Mouse (Mus musculus): ENCODE measurements around the gene Atp5s. TPM values are rescaled to one million over a fixed set of nuclear protein-coding genes. Genes with fewer than 3 reads are reported as not detected.

Gene Atp5s
- polyA plus RNA-seq (2012; rRNA removed): 26.1 and 29.4 TPM in 2 replicates
- 30.8 and 36.1 TPM in 2 replicates for polyA plus RNA-seq (2014; fragmentation: Nextera tagmentation; extraction: Ambion mirVana)

DNA sequence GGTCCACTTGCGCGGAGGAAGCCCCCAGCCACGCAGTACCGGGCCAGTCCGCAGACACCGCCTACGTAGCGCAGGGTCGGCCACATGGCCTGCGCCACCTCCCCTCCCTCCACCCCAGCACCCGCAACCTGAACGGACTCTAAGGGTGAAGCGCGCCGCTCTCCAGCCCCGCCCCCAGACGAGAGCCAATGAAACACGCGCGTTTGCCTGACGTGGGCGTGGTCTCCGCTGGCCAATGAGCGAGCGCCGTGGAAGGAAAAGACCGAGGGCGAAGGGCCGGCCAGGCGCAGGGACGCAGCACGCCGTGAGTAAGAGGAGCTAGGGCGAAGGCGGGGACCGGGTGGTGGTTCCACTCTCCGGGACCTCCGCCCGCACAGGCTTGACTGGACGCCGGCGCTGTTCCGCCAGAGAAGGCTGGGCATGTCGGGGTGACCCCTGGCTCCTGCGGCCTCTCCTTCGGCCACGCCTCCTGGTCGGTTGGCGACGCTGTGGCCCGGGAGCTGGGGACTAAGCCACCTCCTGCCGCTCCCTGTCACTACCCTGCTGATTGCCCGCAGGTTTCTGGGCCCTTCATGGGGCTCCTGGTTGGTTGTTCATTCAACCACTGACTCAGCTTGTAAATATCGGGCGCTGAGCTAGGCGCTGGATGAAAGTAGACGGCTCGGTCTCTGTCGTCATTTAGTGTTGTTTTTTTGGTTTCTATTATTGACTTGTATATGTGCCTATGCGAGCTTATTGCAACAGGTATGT lies at the start of gene Atp5s, which contains the start of gene L2hgdh:
Gene Atp5s (plus strand): TSS at position 240 of the 750 bp plus-strand sequence.
Gene L2hgdh (minus strand): TSS at position 163 of the 750 bp plus-strand sequence.
- DNase-seq (ENCODE audit: low spot score): peak; percentile 93
- H3K9ac ChIP-seq (ENCODE audit: low read depth, low read length, severe bottlenecking): peak within 1 kb of the TSS; percentile 68
- H3K9me3 ChIP-seq (ENCODE audit: control insufficient read depth, low read length): peaks cover 2% of the 10 kb centered on the region; the same call in 1 of the 2 replicates
- H3K27me3 ChIP-seq (ENCODE audit: control insufficient read depth, insufficient read depth, low read length): no peaks in the 10 kb centered on the region
- WGBS: under 1% methylated on average over 48 of the region's 60 CpGs
- peaks cover 11% of the 10 kb centered on the region for H3K36me3 ChIP-seq (ENCODE audit: control insufficient read depth, insufficient read depth, low read length)
- TF ChIP-seq POLR2A (IDR thresholded peaks at IDR 0.05; ENCODE audit: borderline replicate concordance, extremely low read depth, insufficient read depth, insufficient read length): no peak; the same call in none of the 2 replicates
- peak within 1 kb of the TSS; percentile 68 for H3K4me2 ChIP-seq (replicated peaks; ENCODE audit: low read depth, low read length, severe bottlenecking)
- H3K4me1 ChIP-seq (ENCODE audit: control insufficient read depth, insufficient read depth, low read length): peaks cover 15% of the 10 kb centered on the region
- peak within 1 kb of the TSS; percentile 80 for H3K27ac ChIP-seq (replicated peaks; ENCODE audit: low read depth, low read length)
- peak within 1 kb of the TSS; percentile 78 for H3K4me3 ChIP-seq (replicated peaks; ENCODE audit: low read length)
- peak; percentile 97 for ATAC-seq (ENCODE audit: low FRiP score, low read depth)

DNA sequence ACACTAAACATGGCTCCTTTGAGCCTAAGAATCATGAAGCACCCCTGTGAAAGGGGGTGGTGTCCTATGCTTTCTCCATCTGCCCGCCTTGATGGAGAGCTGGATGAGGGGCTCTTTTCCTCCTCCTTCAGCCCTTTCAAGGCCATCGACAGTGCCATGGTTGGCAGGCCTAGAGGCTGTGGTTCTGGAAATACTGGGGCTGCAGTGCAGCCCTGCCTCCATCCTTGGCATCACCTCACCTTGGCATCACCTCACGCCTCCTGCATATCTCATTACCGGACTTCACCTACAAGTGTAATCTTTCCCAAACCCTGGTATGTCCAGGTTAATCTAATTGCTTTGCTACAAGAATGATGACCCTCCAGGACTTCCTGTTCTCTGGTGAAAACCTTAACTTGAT lies 48.6 kb upstream of the Atp5s start:
- ATAC-seq (ENCODE audit: low FRiP score, low read depth) (no peak), DNase-seq (ENCODE audit: low spot score) (no peak)
- Histone ChIP-seq H3K9ac (ENCODE audit: low read depth, low read length, severe bottlenecking) (no peak overlapping the region), H3K4me2 (replicated peaks; ENCODE audit: low read depth, low read length, severe bottlenecking) (no peak overlapping the region), H3K27me3 (ENCODE audit: control insufficient read depth, insufficient read depth, low read length) (no peaks in the 10 kb centered on the region), H3K9me3 (ENCODE audit: control insufficient read depth, low read length) (no peaks in the 10 kb centered on the region), H3K4me3 (replicated peaks; ENCODE audit: low read length) (no peak overlapping the region), H3K36me3 (ENCODE audit: control insufficient read depth, insufficient read depth, low read length) (no peaks in the 10 kb centered on the region), H3K27ac (replicated peaks; ENCODE audit: low read depth, low read length) (no peak overlapping the region), H3K4me1 (ENCODE audit: control insufficient read depth, insufficient read depth, low read length) (peaks cover 11% of the 10 kb centered on the region)
- 94% methylated on average over 4 of the region's 4 CpGs for WGBS
- no peak for TF ChIP-seq POLR2A (IDR thresholded peaks at IDR 0.05; ENCODE audit: borderline replicate concordance, extremely low read depth, insufficient read depth, insufficient read length)

DNA sequence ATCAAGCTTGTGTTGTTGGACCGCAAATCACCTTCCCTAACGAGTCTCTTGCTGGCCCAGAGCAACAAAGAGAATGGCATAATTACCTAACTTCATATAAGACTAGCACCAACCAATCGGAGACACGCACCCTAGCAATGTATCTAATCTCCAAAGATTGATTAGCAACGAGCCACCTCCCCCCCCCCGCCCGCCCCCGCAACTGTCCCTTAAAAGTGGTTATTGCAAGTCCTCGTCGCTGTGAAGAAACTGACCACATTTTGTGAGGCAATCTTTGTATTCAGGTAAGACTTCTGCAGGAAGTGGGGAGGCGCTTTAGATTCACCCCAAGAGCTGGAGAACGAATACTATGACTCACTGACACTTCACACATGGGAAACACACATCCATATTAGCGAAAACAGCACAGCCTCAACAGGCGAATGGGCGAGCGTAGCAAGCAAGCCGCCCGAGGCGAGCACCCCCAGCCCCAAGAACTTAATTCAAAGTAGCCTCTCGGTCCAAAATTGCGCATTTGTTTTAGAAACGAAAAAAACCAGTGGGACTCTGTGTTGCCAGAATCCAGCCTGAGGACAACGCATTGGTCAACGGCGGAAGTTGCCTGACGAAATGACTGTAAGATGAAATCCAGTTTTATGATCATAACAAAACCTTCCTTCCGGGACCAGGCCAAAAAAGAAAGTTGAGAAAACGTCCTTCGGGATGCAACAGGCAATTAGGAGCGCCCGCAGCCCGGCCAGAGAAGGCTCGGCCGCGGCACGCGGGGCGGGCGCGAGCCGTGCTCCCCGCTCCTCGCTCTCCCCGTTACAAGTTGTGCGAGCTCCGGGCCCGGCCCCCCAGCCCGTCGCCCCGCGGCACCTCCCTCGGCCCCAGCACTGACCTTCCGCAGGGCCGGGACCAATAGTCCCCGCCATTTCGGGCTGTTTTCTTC lies 43.9 kb upstream of the Atp5s start:
- Histone ChIP-seq H3K9ac (ENCODE audit: low read depth, low read length, severe bottlenecking) (peak overlapping the region; percentile 96), H3K4me3 (replicated peaks; ENCODE audit: low read length) (peak overlapping the region; percentile 96), H3K4me2 (replicated peaks; ENCODE audit: low read depth, low read length, severe bottlenecking) (peak overlapping the region; percentile 78), H3K4me1 (ENCODE audit: control insufficient read depth, insufficient read depth, low read length) (peaks cover 23% of the 10 kb centered on the region), H3K9me3 (ENCODE audit: control insufficient read depth, low read length) (no peaks in the 10 kb centered on the region), H3K27ac (replicated peaks; ENCODE audit: low read depth, low read length) (peak overlapping the region; percentile 97), H3K36me3 (ENCODE audit: control insufficient read depth, insufficient read depth, low read length) (no peaks in the 10 kb centered on the region), H3K27me3 (ENCODE audit: control insufficient read depth, insufficient read depth, low read length) (no peaks in the 10 kb centered on the region)
- peak; percentile 17; the same call in 1 of the 2 replicates for ATAC-seq (ENCODE audit: low FRiP score, low read depth)
- WGBS: under 1% methylated on average over 46 of the region's 56 CpGs
- DNase-seq (ENCODE audit: low spot score): peak; percentile 34
- TF ChIP-seq POLR2A (IDR thresholded peaks at IDR 0.05; ENCODE audit: borderline replicate concordance, extremely low read depth, insufficient read depth, insufficient read length): no peak

DNA sequence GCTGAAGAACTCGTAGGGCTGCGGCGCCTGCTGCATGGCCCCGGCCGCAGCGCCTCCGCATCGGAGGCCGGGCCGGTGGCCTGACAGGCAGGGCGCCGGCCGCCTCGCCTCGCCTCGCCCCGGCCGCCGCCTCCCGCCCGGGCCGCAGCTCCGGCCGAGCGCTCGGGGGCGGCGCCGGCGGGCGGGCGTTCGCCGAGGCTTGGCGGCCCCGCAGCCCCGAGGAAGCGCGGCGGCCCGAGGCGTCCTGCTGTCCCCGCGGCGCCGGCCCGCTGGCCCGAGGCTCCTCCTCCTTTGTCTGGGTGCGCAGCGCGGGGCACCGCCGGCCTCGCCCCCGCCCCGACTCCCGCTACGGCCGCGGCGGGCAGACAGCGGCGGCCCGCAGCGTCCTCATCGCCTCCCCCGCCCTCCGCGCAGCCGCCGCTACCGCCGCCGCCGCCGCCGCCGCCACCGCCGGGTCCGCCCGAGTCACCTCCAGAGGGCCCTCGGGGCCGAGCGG lies 43.1 kb upstream of the Atp5s start, which contains the start of gene Sos2:
Gene Sos2 (minus strand): TSS at position 287 of the 496 bp plus-strand sequence.
- 0% methylated on average over 1 of the region's 85 CpGs for WGBS
- DNase-seq (ENCODE audit: low spot score) (peak; percentile 3), ATAC-seq (ENCODE audit: low FRiP score, low read depth) (peak; percentile 81)
- Histone ChIP-seq H3K4me3 (replicated peaks; ENCODE audit: low read length) (peak within 1 kb of the TSS; percentile 96), H3K36me3 (ENCODE audit: control insufficient read depth, insufficient read depth, low read length) (no peaks in the 10 kb centered on the region), H3K4me1 (ENCODE audit: control insufficient read depth, insufficient read depth, low read length) (peaks cover 23% of the 10 kb centered on the region), H3K27ac (replicated peaks; ENCODE audit: low read depth, low read length) (peak within 1 kb of the TSS; percentile 97), H3K27me3 (ENCODE audit: control insufficient read depth, insufficient read depth, low read length) (no peaks in the 10 kb centered on the region), H3K9ac (ENCODE audit: low read depth, low read length, severe bottlenecking) (peak within 1 kb of the TSS; percentile 96), H3K9me3 (ENCODE audit: control insufficient read depth, low read length) (no peaks in the 10 kb centered on the region), H3K4me2 (replicated peaks; ENCODE audit: low read depth, low read length, severe bottlenecking) (peak within 1 kb of the TSS; percentile 78)
- no peak for TF ChIP-seq POLR2A (IDR thresholded peaks at IDR 0.05; ENCODE audit: borderline replicate concordance, extremely low read depth, insufficient read depth, insufficient read length)

Data from limb, embryonic 14.5 days (tissue).